Mouse (Mus musculus) intestine, postnatal 0 days (tissue): ENCODE measurements at regions not wholly inside any gene's neighbourhood (a gene's known extent, or its start where the extent isn't known, plus 50 kb on each side); places are given as distances from the start of the nearest gene placed in this dataset.

Experiments used
- ATAC-seq: fragments of 200-750 bp; cut with Nextera tagmentation; 2 replicates; pipeline ENCODE4 v1.8.0; 2017; ENCODE audit warnings: mild to moderate bottlenecking, moderate TSS enrichment, moderate library complexity
- H3K27ac ChIP-seq: fragments of 300-500 bp; sonication (generic); 2 replicates; pipeline ENCODE4 v1.5.1; 2014; ENCODE audit warnings: mild to moderate bottlenecking, low read depth, low read length, moderate library complexity
- H3K27me3 ChIP-seq: fragments of 300-500 bp; sonication (generic); replicated peaks from 2 replicates; pipeline ENCODE4 v1.6.1; 2014; ENCODE audit warnings: low read length, mixed read lengths; ENCODE audit not compliant: control insufficient read depth, insufficient read depth
- H3K36me3 ChIP-seq: fragments of 300-500 bp; sonication (generic); 2 replicates; pipeline ENCODE4 v1.6.1; 2014; ENCODE audit warnings: mild to moderate bottlenecking, moderate library complexity; ENCODE audit not compliant: control insufficient read depth, insufficient read depth
- H3K4me1 ChIP-seq: fragments of 300-500 bp; sonication (generic); replicated peaks from 2 replicates; pipeline ENCODE4 v1.6.1; 2014; ENCODE audit warnings: antibody characterized with exemption, low read length, mixed read lengths; ENCODE audit not compliant: control insufficient read depth, insufficient read depth
- H3K4me2 ChIP-seq: fragments of 300-500 bp; sonication (generic); replicated peaks from 2 replicates; pipeline ENCODE4 v1.6.1; 2014; ENCODE audit warnings: low read depth, mild to moderate bottlenecking, moderate library complexity
- H3K4me3 ChIP-seq: fragments of 300-500 bp; sonication (generic); 2 replicates; pipeline ENCODE4 v1.5.1; 2014; ENCODE audit warnings: low read depth, low read length
- H3K9ac ChIP-seq: fragments of 300-500 bp; sonication (generic); 2 replicates; pipeline ENCODE4 v1.6.1; 2014; ENCODE audit warnings: mild to moderate bottlenecking, low read depth, low read length
- H3K9me3 ChIP-seq: fragments of 300-500 bp; sonication (generic); 2 replicates; pipeline ENCODE4 v1.6.1; 2016; ENCODE audit warnings: mixed run types; ENCODE audit not compliant: control insufficient read depth
- CTCF ChIP-seq: sonication (generic); IDR thresholded peaks from 2 replicates; pipeline ENCODE4 v1.5.1; 2016; ENCODE audit warnings: low read depth, mild to moderate bottlenecking, control low read depth, antibody characterized with exemption, moderate library complexity
- WGBS: fragments of 180-500 bp; shearing (Covaris S2); extraction: QIAGEN DNeasy Blood & Tissue Kit; methylation state at CpG from one replicate; pipeline ENCODE4 v1.1.7; 2014; 5-methylcytosine and 5-hydroxymethylcytosine counted together

DNA sequence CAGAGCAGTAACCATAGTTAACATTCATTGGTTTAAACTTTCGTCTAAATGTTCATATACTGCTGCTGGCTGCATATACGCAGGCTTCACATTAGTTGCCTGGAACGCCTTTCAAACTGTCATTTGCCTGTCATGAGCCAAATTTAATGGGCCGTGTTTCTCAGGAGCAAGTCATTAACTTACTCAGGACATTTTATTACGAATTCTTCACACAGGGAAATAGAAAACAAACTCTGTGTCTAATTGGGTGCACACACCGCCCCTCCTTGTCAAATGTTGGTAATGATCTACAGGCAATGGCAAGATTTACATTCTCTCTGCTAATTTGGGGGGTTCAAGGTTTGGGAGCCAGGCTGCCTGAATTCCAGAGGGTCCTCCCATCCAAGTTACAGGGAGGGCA lies 364.4 kb downstream of the Agtpbp1 start:
- ATAC-seq: no peak
- Histone ChIP-seq H3K27ac (no peak overlapping the region), H3K9me3 (no peaks in the 10 kb centered on the region), H3K4me1 (no peaks in the 10 kb centered on the region), H3K4me2 (no peak overlapping the region), H3K4me3 (no peak overlapping the region), H3K36me3 (no peaks in the 10 kb centered on the region), H3K9ac (no peak overlapping the region), H3K27me3 (no peaks in the 10 kb centered on the region)
- WGBS: 69% methylated on average over 6 of the region's 6 CpGs
- TF ChIP-seq CTCF: no peak

DNA sequence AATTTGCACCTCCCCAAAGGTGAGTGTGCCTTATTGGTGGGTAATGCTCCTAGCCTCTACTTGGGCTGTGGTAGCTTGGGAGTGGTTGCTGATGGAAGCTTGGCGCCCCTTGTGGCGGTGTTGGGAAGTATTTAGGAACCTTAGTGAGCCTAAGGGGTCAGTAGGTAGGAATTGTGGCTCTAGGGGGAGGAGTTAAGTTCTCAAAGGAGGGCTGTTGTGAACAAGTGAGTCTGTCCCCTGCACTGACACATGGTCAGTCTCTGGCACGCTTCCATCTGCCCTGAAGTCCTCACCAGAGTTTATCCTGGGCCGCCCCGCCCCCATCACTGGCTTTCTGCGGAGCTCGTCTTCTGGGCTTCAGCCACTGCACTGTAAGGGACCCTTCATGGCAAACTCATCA lies 364.9 kb downstream of the Agtpbp1 start:
- H3K9me3 ChIP-seq: no peaks in the 10 kb centered on the region
- TF ChIP-seq CTCF: peak; percentile 75
- no peaks in the 10 kb centered on the region for H3K27me3 ChIP-seq
- no peaks in the 10 kb centered on the region for H3K4me1 ChIP-seq
- no peak for ATAC-seq
- no peak overlapping the region for H3K4me2 ChIP-seq
- H3K27ac ChIP-seq: no peak overlapping the region
- H3K4me3 ChIP-seq: no peak overlapping the region
- no peaks in the 10 kb centered on the region for H3K36me3 ChIP-seq
- no peak overlapping the region for H3K9ac ChIP-seq
- 37% methylated on average over 7 of the region's 7 CpGs for WGBS

DNA sequence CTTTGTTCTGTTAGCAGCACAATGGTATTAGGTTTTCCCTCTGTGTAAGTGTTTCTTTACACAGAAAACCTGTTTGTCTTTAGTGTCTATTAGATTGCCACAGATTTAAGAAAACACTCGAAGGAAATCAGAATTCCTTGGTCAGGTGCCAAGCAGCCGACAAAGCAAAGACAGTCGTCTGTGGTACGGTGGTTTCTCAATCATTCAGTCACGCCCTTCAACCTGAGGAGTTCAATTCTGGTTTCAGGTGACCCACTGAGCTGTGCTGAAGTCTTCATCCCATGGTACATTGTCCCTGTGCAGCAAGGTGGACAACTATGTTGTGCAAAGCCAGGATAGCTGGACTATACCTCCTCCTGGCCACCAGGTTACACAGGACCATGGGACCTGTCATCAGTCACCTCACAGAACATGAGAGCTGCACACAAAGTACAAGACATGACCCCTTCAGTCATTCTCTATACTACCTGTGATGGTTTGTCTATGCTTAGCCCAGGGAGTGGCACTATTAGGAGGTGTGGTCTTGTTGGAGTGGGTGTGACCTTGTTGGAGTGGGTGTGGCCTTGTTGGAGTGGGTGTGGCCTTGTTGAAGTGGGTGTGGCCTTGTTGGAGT lies 368.2 kb downstream of the Agtpbp1 start:
- H3K4me2 ChIP-seq: no peak overlapping the region
- no peaks in the 10 kb centered on the region for H3K27me3 ChIP-seq
- H3K9ac ChIP-seq: no peak overlapping the region
- no peak overlapping the region for H3K4me3 ChIP-seq
- H3K36me3 ChIP-seq: no peaks in the 10 kb centered on the region
- H3K27ac ChIP-seq: no peak overlapping the region
- H3K4me1 ChIP-seq: no peaks in the 10 kb centered on the region
- 43% methylated on average over 5 of the region's 5 CpGs for WGBS
- H3K9me3 ChIP-seq: no peaks in the 10 kb centered on the region
- no peak for TF ChIP-seq CTCF
- ATAC-seq: 0 out of 2 replicates have a peak, but pooled peaks have one; percentile 36

DNA sequence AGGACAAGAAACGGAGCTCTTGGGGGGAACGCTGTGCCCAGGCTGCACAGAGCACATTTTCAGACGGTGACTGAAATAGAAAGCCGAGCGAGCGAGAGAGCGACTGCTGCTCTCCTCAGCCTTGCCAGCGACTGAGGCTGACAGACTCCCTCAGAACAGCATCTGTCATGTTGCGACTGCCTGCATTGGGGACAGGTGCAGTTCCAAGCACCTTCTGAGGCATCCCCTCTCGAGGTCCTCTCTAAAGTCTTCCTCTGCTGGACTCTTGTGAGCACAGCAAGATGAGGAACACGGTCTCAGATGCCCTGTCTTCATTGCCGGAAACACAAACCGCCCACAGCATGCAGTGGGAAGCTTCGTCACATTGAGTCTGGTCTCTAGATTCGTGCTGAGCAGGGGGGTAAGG lies 372.7 kb downstream of the Agtpbp1 start:
- no peak for ATAC-seq
- WGBS: 75% methylated on average over 15 of the region's 15 CpGs
- Histone ChIP-seq H3K27ac (no peak overlapping the region), H3K4me3 (no peak overlapping the region), H3K36me3 (no peaks in the 10 kb centered on the region), H3K9me3 (no peaks in the 10 kb centered on the region), H3K9ac (no peak overlapping the region), H3K27me3 (no peaks in the 10 kb centered on the region), H3K4me2 (no peak overlapping the region), H3K4me1 (no peaks in the 10 kb centered on the region)
- TF ChIP-seq CTCF: no peak

DNA sequence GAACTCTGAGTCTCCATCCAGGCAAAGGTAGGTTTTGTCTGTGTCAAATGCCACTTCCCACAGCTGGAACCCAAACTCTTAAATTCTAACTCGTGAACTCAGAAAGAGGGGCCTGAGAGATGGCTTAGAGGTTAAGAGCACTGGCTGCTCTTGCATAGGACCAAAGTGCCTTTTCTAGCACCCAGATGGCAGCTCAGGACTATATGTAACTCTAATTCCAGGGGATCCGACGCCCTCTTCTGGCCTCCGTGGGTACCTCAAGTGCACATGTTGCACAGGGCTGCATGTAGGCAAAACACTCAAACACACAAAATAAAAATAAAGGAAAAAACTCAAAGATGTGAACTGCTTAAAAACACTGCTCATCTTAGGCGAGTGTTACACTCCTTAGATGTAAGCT lies 374.2 kb downstream of the Agtpbp1 start:
- peak; percentile 32 for TF ChIP-seq CTCF
- 62% methylated on average over 5 of the region's 5 CpGs for WGBS

DNA sequence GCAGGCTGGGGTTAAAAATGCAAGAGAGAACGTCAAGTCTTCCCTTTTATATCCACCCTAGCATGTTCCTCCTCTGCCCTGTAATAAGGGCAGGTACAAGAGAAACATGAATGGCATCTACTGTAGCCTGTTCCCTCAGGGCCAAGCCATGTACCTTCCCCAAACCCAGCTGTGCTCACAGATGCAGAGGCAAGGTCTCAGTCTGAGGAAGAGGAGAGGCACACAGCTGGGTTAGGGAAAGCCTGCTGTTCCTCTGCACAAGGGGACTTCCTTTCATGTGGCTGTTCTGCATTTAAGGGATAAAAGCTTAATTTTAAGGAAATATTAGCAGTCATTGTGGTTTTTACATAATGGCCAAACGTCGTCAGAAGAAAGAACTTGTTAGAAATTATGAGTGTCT lies 378.8 kb downstream of the Agtpbp1 start:
- Histone ChIP-seq H3K27me3 (no peaks in the 10 kb centered on the region), H3K36me3 (no peaks in the 10 kb centered on the region), H3K4me1 (no peaks in the 10 kb centered on the region), H3K9ac (no peak overlapping the region), H3K4me3 (no peak overlapping the region), H3K27ac (no peak overlapping the region), H3K9me3 (no peaks in the 10 kb centered on the region), H3K4me2 (no peak overlapping the region)
- TF ChIP-seq CTCF: no peak
- ATAC-seq: no peak
- 81% methylated on average over 3 of the region's 3 CpGs for WGBS

More for the DNA sequence above, 374.2 kb downstream of the Agtpbp1 start:
- no peak for ATAC-seq
- Histone ChIP-seq H3K36me3 (no peaks in the 10 kb centered on the region), H3K9me3 (no peaks in the 10 kb centered on the region), H3K27ac (no peak overlapping the region), H3K9ac (no peak overlapping the region), H3K4me1 (no peaks in the 10 kb centered on the region), H3K27me3 (no peaks in the 10 kb centered on the region), H3K4me2 (no peak overlapping the region), H3K4me3 (no peak overlapping the region)

DNA sequence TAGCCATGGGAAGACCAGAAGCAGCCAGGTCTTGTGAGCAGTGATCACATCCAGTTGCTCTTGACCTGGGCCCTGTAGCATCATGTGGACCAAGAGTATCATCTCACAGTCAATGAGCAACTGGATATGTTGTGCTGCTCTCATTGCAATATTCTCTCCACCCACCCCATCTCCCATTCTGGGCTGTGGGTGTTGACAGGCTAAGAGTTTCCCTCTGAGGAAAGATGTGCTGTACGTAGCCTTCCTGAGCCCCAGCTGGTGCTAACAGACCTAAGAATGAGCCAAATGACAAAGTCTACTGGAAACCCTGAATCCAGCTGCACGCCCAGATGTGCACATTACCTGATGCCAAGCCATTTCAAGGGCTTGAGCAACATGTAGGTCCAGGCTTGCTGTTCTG lies 380.5 kb downstream of the Agtpbp1 start:
- Histone ChIP-seq H3K4me2 (no peak overlapping the region), H3K36me3 (no peaks in the 10 kb centered on the region), H3K27me3 (no peaks in the 10 kb centered on the region), H3K4me3 (no peak overlapping the region), H3K4me1 (no peaks in the 10 kb centered on the region), H3K9ac (no peak overlapping the region), H3K27ac (no peak overlapping the region), H3K9me3 (no peaks in the 10 kb centered on the region)
- ATAC-seq: no peak
- TF ChIP-seq CTCF: no peak
- 87% methylated on average over 2 of the region's 2 CpGs for WGBS
